In genomic region chr12:104761411-104761810, GRCm38 (mm10) we compare ENCODE assay signal across 19 mouse cellular contexts. TPM values are rescaled to one million over a fixed set of nuclear protein-coding genes. Genes with fewer than 3 reads are reported as not detected.
DNase-seq lines count a peak whose midpoint lies in the region; ATAC-seq and TF ChIP-seq lines count a peak whose summit lies in the region.
"Had no signal": no experiment of that assay in that cellular context is flagged by ENCODE, and none has a peak within 500 bp of the region (broad histone marks: within the 10 kb centered on the region; RNA-seq: fewer than 3 reads in every experiment).

No protein-coding gene starts in this region.

- WGBS in midbrain, embryonic 11.5 days, result 87% methylated on average over 8 of the region's 8 CpGs
- 86% methylated on average over 8 of the region's 8 CpGs for WGBS in midbrain, embryonic 13.5 days

- no peak overlapping the region for H3K9ac ChIP-seq in midbrain, embryonic 11.5 days (ENCODE audit: low read length)
- H3K9ac ChIP-seq in midbrain, embryonic 13.5 days (replicated peaks), result no peak overlapping the region
- peak overlapping the region; percentile 73 for H3K9ac ChIP-seq in ES-Bruce4 (ENCODE audit: low read depth, poor library complexity, severe bottlenecking)
- H3K9ac ChIP-seq: embryonic facial prominence, embryonic 12.5 days; forebrain, embryonic 15.5 days; heart, embryonic 12.5 days; hindbrain, embryonic 14.5 days had no signal

- H3K27ac ChIP-seq in midbrain, embryonic 11.5 days (ENCODE audit: low read depth, low read length), result no peak overlapping the region
- no peak overlapping the region for H3K27ac ChIP-seq in midbrain, embryonic 13.5 days
- peak overlapping the region; percentile 70 for H3K27ac ChIP-seq in ES-Bruce4 (ENCODE audit: insufficient read depth, low read length)
- H3K27ac ChIP-seq: embryonic facial prominence, embryonic 12.5 days; forebrain, embryonic 15.5 days; hindbrain, embryonic 10.5 days; hindbrain, embryonic 14.5 days had no signal

- H3K9me3 ChIP-seq in midbrain, embryonic 11.5 days (ENCODE audit: control insufficient read depth, low read length), result no peaks in the 10 kb centered on the region
- no peaks in the 10 kb centered on the region for H3K9me3 ChIP-seq in midbrain, embryonic 13.5 days
- no peaks in the 10 kb centered on the region for H3K9me3 ChIP-seq in ES-Bruce4 (replicated peaks; ENCODE audit: control insufficient read depth, insufficient read depth, low read length, poor library complexity, severe bottlenecking)
- H3K9me3 ChIP-seq: embryonic facial prominence, embryonic 12.5 days; forebrain, embryonic 15.5 days; heart, embryonic 12.5 days; hindbrain, embryonic 10.5 days had no signal

- H3K4me3 ChIP-seq in midbrain, embryonic 11.5 days (ENCODE audit: low read depth, low read length), result no peak overlapping the region
- H3K4me3 ChIP-seq in midbrain, embryonic 13.5 days (replicated peaks), result no peak overlapping the region
- H3K4me3 ChIP-seq in ES-Bruce4 (ENCODE audit: low read depth, low read length), result peak overlapping the region; percentile 85
- H3K4me3 ChIP-seq: embryonic facial prominence, embryonic 12.5 days; forebrain, embryonic 15.5 days; heart, embryonic 12.5 days; hindbrain, embryonic 10.5 days had no signal

- intact Hi-C loops in left cerebral cortex, postnatal 4 days (cut with DNase I), result no loop called here
- intact Hi-C loops in gastrocnemius, postnatal 36 days (cut with DNase I), result no loop called here

- DNase-seq in midbrain, embryonic 11.5 days (ENCODE audit: low spot score, missing footprints), result peak; percentile 37
- DNase-seq in R1 (ENCODE audit: low read depth, low spot score), result peak; percentile 94
- DNase-seq in left cerebral cortex, postnatal 4 days, result no peak
- DNase-seq in left cerebral cortex, adult 9 months (ENCODE audit: low spot score in 2 of 2), result no peak
- no peak for DNase-seq in gastrocnemius, postnatal 36 days
- DNase-seq: adrenal gland, postnatal 14 days; cerebellum, adult 11-12 months; cerebellum, adult 9-10 months; cerebellum, postnatal 25 days; gastrocnemius, postnatal 10 days had no signal

- no peak overlapping the region for H3K4me2 ChIP-seq in midbrain, embryonic 11.5 days
- no peak overlapping the region for H3K4me2 ChIP-seq in midbrain, embryonic 13.5 days (replicated peaks)
- H3K4me2 ChIP-seq: embryonic facial prominence, embryonic 12.5 days; forebrain, embryonic 15.5 days; heart, embryonic 12.5 days; hindbrain, embryonic 14.5 days had no signal

- no peak for TF ChIP-seq CTCF in ES-Bruce4 (IDR thresholded peaks at IDR 0.05; ENCODE audit: low read depth, low read length)

- no peaks in the 10 kb centered on the region for H3K36me3 ChIP-seq in midbrain, embryonic 11.5 days (ENCODE audit: control insufficient read depth, insufficient read depth, low read length)
- no peaks in the 10 kb centered on the region for H3K36me3 ChIP-seq in midbrain, embryonic 13.5 days
- H3K36me3 ChIP-seq in ES-Bruce4 (ENCODE audit: control insufficient read depth, insufficient read depth, low read length, poor library complexity, severe bottlenecking), result no peaks in the 10 kb centered on the region
- H3K36me3 ChIP-seq: embryonic facial prominence, embryonic 12.5 days; forebrain, embryonic 15.5 days; heart, embryonic 12.5 days; hindbrain, embryonic 10.5 days had no signal

- peaks cover 7% of the 10 kb centered on the region; the same call in 1 of the 2 replicates for H3K4me1 ChIP-seq in midbrain, embryonic 11.5 days (ENCODE audit: control insufficient read depth, insufficient read depth, low read length)
- H3K4me1 ChIP-seq in midbrain, embryonic 13.5 days (replicated peaks), result peaks cover 5% of the 10 kb centered on the region
- peaks cover 5% of the 10 kb centered on the region for H3K4me1 ChIP-seq in ES-Bruce4 (ENCODE audit: control insufficient read depth, insufficient read depth, low read length)
- H3K4me1 ChIP-seq: embryonic facial prominence, embryonic 12.5 days; forebrain, embryonic 15.5 days had no signal

- peak; percentile 33 for TF ChIP-seq POLR2A in ES-Bruce4 (IDR thresholded peaks at IDR 0.05; ENCODE audit: insufficient read depth, low read length)

- no peaks in the 10 kb centered on the region for H3K27me3 ChIP-seq in midbrain, embryonic 11.5 days (ENCODE audit: control insufficient read depth, insufficient read depth, low read length)
- no peaks in the 10 kb centered on the region for H3K27me3 ChIP-seq in midbrain, embryonic 13.5 days
- no peaks in the 10 kb centered on the region for H3K27me3 ChIP-seq in ES-Bruce4 (ENCODE audit: control insufficient read depth, insufficient read depth, low read length, poor library complexity, severe bottlenecking)
- H3K27me3 ChIP-seq: embryonic facial prominence, embryonic 12.5 days; forebrain, embryonic 15.5 days; heart, embryonic 12.5 days had no signal

- TF ChIP-seq EP300 in ES-Bruce4 (IDR thresholded peaks at IDR 0.05; ENCODE audit: insufficient read depth, low read depth, low read length), result no peak

- no peak for ATAC-seq in midbrain, embryonic 11.5 days (ENCODE audit: low FRiP score)
- no peak for ATAC-seq in midbrain, embryonic 13.5 days
- ATAC-seq: activated CD4-positive, CD25-positive, alpha-beta regulatory T cell, adult 4 months; forebrain, embryonic 15.5 days; intestine, embryonic 16.5 days had no signal

RNA-seq across cellular contexts. Expression of gene Dicer1, which starts 9.7 kb away (rescaled TPM):
- polyA plus RNA-seq in midbrain, embryonic 11.5 days (2014; fragmentation: Nextera tagmentation; extraction: Ambion mirVana), result 25.5 and 26.4 TPM in 2 replicates
- 52.3 and 53.9 TPM in 2 replicates for polyA plus RNA-seq in midbrain, embryonic 13.5 days (2015; fragmentation: Nextera tagmentation; extraction: Ambion mirVana)
- polyA plus RNA-seq in ES-Bruce4 (2011; ENCODE audit: insufficient read depth, insufficient read length, low read depth, missing spikeins), result 102 and 104 TPM in 2 replicates
- 10 to 100 TPM; 77.0 to 80.2 TPM for total RNA-seq in left cerebral cortex, postnatal 4 days (2021)
- 10 to 100 TPM; 29.9 to 34.9 TPM for total RNA-seq in gastrocnemius, postnatal 36 days (2021)

Comparison
In these comparisons a context has a peak if more than half of its experiments do, and no peak if none do; other contexts are left out.
1. DNase-seq: peak in midbrain, embryonic 11.5 days (single experiment) and R1 (single experiment); none in left cerebral cortex, postnatal 4 days (single experiment), left cerebral cortex, adult 9 months (0 of 2) and gastrocnemius, postnatal 36 days (0 of 2).